Mouse (Mus musculus): ENCODE data around the gene Itga2.

The Itga2 gene

DNA sequence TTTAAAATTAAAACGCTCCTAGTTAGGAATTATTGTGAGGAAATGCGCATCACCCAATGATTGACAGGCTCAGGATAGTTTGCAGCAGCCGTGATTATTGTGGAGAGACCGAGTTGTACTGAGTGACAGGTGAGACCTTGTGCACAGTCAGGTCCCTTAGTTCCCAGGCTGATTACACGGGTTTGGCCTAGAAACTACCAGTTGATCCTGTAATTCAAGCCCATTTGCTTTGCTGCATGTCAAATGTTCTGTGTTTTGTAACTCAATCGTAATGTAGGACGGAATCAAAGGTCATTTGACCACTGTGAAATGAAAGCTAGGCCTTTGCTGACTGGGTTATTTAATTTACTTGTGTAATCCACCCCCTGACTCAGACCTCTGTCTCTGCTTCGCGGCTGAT, 113.4 kb downstream of the Itga2 start:
- no peak for DNase-seq (ENCODE audit: low spot score)

DNA sequence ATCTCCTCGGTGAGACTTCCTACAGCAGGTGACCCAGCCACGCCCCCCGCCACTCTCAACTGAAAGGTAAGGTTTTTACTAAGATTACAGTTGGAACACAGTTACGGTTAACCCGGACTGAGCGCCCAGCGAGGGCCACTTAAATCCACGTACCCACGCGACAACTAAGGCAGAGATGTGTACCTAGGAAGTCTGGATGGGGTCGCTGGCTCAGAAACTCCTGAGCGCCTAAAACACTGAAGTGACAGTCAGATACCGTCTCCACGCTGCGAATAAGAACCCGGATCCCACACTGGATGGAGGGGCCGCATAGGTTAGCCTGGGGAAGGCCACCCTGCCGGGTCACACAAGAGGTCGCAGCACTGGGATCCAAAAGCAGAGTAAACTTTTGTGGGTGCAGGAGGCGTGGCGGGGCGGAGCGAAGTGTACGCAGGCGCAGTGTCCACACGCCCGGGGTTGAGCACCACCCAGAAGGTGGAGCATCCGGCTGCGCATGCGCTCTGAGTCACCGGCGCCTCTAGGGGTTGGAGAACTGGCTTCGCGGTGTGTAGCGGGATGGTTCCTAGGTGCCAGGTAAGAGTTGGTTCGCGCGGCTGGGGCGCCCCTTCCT, 114.0 kb downstream of the Itga2 start, which contains the start of gene Mocs2:
Mocs2 (plus strand) TSS at position 486 of the 610 bp plus-strand sequence.
- DNase-seq (ENCODE audit: low spot score) = peak; percentile 82

DNA sequence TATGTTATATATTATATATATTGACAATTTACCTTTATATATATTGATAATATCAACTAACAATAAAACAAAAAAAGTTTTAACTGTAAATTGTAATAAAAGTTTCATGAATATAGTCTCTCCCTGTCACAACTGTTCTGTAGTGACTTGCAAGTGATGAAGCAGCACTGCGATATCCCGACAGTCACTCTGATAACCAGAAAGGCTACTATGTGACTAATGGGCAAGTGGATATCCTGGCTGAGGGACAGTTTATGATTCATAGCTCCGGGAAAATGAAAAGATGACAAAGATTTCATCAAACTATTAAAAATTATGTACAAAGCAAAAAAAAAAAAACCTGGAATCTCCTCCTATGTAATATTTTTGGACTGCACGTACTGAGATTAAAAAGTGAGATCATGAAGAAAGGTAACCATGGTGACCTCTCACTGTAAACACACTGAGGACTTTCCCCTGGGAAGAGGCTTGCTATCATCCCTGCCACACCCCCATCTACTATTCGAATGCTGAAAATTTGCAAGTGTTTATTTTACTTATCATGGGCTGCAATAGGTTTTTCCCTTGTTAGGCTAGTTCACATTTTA, 122.2 kb downstream of the Itga2 start:
- DNase-seq (ENCODE audit: low spot score) = no peak

DNA sequence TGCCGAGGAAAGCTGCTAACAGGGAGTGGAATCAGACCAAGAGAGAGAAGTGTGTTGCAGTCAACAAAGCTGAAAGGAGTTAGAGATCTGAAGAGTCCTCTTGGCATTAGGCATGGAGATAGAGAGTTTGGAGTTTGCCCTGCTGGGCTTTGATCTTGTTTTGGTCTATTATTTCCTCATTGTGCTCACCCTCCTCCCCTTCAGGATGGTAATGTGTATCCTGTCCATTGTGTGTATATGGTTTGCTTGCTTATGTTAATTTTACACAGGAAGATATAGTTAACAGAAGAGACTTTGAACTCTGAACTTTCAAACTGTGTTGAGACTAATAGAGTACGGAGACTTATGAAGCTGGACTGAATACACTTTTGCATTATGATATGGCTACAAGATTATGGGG, 128.9 kb downstream of the Itga2 start:
- DNase-seq (ENCODE audit: low spot score) = no peak

DNA sequence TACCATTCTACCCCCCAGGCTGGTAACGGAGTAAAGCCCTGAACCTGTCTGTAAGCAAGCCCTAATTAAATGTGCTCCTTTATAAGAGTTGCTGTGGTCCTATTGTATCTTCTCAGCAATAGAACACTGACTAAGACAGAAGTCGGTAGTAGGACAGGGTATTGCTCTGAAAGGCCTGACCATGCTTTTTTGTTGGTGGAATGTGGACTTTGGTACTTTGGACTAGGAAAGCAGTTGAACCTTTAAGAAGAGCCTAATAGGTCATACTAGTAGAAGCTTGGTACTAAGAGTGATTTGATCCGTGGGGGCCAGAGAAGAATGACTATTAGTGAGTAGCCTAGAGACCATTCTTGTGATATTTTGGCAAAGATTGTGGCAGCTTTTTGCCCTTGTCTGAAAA, 130.0 kb downstream of the Itga2 start:
- no peak for DNase-seq (ENCODE audit: low spot score)

DNA sequence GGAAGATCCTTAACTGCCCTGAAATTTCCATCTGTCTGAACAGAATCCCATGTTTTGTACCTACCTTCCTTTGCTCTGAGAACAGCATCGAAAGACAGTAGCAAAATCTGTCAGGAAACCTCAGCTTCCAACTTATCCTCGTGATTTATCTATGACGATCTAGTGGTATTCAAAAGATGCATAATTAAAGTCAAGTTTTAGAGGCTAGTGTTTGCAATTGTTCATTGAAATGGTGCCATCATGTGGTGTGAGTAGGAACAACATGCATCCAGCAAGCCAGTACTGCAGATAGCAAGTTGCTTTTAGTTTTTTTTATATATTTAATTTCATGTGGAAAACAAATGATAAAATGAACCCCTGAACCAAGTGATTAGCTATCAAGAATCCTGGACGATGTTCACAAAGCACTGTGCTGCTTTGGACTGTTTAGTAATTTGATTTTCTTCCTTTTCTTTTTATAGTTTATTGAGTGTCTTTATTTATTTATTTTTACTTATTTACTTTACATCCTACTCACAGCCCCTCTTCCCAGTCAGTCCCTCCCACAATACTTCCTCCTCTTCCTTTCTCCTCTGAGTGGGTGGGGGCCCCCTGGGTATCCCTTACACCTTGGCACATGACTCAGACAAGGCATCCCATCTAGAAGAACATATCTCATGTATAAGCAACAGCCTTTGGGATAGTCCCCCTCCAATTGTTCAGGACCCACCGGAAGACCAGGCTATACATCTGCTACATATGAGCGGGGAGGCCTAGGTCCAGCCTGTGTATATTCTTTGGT, 138.5 kb downstream of the Itga2 start:
- peak; percentile 37 for DNase-seq (ENCODE audit: low spot score)

DNA sequence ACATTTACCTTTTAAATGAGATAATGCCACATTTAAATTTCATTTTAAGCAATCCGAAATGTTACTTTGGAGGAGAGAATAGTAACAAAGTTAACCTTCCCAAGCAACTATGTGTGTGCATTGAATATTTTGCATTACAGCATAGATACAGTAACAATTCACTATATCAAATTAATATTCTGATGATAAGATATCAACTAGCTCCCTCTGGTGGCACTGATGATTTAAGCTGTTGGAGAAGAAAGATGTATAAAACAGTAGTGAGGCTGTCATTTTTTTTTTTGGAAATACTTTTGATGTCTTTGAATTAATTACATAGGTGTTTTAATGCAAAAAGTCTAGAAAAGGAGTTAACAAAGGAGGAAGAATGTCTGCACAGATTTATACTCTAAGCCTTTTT, 140.4 kb downstream of the Itga2 start:
- DNase-seq (ENCODE audit: low spot score) = no peak

All from left cerebral cortex, adult 11 months (tissue).